Mouse (Mus musculus) retina, postnatal 1 day (tissue): Measurements from ENCODE around the gene Stk11.
"Not testable (repeated sequence)": the region's sequence is repeated elsewhere in the genome, so short reads cannot be mapped to it uniquely, and the experiment has no call there.

Experiments used
- DNase-seq: peaks from one replicate; pipeline ENCODE4 v3.0.0-alpha.2; 2012

The Stk11 gene

DNA sequence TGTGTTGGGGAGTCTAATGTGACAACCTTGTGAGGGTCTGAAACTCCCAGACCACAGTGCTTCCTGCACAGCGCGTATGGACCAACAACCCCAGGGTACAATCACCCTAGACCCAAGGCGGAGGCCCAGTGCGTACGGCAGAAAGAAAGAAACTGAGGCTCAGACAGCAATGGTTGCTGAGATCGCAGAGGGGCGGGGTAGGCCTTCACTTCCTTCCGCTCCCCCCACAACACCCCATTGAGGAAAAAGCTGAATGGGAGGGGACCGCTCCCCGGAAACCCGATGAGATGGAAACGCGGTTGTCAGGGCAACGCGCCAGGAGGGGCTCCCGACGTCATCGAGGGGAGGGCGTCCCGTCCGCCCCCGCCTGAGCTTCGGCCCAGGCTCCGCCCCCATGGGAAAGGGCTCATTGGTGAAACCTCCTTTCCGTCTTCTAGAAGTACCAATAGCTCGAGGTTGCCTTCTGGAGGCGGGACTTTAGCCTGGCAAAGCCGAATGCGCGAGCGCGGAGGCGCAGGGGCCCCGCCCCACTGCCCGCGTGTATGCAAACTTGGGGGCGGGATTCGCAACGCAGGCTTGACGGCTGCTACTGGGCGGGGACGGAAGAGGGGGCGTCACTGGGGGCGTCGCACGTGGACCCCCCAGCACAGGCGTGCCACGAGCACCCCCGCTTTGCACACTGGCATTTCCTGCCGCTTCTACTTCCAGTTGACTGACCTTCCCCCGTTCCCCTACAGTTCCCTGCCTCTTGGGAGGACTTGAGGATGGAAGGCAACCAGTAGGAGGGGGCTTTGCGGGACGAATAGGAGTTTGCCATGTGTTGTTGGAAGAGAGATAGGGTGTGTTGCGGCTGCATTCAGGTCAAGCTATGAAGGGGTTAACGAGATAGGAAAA lies 44.2 kb downstream of the Stk11 start:
- DNase-seq, result peak; percentile 99

DNA sequence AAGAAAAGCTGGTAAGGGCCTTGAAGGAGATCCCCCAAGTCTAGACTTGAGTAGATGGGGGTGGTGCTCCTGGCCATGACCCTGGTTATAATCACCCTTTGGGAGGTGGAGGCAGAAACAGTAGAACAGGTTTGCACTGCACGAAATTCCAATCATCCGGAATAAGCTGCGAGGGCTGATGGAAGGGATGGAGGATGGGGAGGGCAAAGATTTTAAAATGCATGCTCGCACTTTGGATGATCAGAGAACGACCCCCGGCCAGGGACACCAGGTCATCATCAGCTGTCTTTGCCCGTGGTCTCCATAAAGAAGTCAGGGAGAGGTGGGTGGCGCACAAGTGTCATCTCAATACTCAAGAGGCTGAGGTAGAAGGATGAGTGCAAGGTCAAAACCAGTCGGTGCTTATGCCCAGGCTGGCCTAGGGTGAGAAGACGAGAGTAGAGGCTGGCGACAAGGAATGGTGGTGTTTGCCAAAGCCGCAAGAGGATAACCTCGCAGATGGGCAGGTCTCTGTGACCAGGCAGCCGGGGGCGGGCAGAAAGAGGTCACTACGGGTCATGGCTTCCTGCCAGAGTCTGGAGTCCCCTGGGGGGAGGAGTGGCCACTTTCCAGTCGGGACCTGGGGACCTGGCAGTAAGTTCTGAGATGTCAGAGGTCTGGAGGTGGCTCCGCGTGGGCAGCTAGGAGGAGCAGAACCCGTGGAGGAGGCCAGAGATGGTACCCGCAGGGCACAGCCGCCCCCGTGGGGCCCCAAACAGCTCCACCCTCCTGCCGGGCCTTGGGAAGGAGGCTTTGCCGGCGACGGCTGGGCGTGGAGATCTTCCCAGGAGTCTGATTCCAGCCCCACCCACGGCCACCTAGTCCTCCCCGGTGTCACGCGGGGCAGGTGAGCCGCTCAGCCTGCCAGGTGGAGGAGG lies 45.1 kb downstream of the Stk11 start:
- DNase-seq, result peak; percentile 89

DNA sequence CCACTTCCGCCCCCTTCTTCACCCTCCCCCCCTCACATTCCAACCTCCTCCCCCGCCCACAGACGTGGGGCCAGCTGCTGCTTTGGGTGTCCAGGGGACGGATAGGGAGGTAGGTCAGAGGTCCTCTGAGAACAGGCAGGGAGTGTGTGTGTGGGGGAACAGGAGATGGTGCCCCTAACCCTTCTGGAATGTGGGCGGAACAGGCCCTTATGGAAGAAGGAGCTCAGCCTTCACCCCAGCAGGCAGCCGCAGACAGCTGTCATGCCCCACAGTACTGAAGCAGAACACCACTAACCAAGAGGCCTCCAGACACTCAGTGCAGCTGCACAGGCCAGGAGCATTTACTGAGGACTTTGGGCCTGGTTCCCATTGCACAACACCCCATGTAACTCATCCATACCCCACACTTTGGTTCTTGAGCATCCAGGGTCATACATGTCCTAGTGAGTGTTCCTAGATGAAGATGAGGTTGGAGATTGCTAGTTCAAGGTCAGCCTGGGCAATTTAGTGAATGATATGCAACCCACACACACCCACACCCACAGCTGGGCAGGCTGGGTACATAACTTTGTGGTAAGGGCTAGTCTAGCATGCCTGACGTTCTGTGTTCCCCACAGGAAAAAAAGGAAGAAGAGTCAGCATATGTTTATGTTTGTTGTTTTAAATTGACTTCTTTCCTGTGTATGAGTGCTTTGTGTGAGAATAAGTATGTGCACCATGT lies 46.1 kb downstream of the Stk11 start:
- DNase-seq, result peak; percentile 69

DNA sequence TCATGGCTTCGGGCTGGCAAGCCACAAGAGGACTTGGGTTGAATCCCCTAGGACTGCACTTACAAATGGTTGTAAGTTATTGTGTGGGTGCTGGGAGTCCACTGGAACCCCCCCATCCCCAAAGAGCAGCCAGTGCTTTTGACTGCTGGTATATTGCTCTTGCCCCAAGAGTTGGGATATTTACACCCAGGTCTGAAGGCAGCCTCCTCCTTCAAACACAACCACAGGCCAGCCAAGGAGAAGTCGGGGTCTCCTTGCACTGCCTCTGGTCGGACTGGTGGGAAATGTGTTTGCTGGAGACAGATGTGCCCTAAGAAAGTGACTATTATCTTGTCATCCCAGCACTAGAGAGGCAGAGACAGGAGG lies 46.6 kb downstream of the Stk11 start:
- no peak for DNase-seq

DNA sequence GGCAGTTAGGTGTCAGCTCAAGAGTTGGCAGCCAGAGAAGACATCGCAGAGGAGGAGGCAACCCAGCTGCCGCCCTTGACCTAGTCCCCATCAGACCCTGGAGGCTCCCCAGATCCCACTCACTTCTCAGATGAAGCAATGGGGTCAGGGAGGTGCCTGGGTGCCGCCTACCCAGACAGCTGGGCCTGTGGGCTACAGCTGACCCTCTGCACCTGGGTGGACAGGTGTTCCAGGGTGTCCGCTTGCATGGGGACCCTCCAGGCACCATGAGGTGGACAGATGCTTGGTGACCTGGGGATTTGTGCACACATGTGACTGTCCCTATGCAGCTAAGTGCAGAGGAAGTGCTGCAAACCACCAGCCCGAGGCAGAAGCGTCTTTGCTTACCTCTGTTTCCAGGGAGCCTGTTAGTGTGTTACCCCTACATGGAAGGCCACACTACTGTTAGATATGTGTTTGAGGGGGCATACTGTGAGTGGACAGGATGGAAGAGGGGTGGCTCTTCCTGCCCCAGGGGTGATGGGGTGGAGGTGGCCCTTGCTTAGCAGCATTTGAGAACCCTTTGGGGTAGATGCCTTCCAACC lies 47.2 kb downstream of the Stk11 start:
- no peak for DNase-seq

DNA sequence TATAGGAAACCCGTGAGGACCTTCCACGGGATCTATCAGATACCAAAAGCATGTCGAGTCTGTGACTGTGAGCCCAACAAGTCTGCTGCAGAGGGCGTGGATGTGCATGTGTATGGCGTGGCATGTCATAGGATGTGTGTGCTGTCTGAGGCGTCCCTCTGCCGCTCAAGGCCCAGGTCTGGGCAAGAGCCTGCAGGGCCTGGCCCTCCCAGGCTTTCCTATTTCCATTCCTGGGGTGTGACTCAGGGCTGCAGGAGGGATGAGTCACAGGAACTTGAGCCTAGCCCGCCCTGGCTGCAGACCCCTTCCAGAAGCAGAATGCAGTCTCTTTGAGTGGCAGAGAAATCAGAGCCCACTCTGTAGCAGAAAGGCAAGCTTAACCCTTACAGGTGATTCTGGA lies 48.1 kb downstream of the Stk11 start:
- DNase-seq, result no peak

DNA sequence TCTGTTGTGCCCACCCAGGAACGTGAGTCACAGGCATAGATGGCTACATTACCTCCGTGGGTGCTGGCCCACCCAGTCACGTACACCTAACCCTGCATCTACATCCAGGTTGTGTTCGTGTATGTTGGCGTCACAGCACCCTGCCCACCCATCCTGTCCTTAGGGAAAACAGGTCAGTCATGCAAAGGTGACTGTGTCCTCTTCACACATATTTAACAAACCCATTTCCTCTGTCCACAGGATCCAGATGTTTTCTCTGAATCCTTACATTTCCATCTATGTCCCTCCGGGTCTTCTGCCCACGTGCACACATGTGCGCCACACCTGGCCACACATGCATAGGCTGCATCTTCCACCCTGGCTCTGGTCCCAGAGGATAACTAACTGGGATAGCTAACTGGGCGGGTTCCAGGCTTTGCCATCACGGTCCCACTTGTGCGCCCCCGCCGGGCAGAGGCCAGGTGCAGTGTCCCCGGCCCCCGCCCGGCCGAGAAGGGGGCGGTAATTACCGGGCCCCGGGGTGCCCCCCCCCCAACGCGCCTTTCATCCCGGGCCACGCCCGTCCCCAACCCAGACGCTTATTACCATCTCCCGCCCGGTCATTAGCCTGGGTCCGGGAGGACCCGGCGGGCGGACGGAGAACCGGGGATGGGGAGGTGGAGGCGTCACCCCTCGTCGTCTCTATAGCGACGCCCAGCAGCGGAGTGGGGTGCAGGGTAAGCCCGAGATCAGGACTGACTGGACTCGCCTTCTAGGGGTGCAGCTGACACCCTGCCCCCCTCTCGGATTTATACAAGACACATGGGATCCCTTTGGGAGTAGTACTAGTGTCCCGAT lies 48.8 kb downstream of the Stk11 start:
- DNase-seq, result no peak

DNA sequence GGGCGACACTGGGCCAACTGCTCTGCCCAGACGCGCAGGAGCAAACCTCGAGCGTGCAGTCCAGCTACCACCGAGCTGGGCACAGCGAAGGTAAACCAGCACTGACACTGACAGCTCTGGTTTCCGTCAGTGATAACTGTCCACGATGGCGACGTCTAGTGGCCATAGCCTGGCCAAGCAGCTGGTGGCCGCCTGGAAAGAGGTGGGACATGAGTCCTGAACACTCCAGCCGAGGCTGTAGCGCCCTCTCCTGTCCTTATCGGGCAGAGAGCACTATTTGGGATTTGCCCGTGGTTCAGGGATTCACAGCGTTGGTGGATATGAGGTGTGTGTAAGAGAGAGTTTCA lies 49.4 kb downstream of the Stk11 start:
- DNase-seq, result peak; percentile 97

DNA sequence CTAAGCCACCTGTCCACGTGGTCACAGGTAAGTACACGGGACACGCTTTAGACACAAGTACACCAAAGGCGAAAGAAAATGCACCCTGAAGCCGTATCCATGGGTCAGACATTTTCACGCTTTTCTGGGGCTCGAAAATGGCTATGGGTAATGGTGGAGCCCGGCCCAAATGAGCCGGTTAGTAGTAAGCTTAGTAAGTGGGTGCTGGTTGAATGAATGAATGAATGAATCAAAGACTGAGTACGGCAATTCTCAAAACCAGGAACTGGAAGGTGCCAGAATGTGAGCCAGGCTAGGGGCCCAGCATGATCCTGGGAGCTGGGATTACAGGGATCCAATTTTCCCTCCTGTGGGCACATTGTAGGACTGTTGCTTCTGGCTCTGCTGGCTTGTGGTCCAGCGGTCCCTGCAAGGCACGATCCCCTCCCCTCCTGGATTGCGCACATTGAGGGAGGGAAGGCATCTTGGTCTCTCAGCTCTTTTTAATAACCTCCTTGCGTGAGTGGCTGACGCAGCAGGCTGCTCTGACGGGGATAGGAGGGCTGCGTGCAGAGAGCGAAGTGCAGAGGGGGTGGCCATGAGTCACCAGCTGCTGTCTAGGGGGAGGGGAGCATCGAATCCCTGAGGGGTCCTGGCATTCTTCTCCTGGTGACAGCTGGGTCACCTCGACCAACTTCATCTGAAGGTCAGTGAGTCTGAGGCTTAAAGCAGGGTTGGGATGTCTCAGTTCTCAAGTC lies 50.0 kb downstream of the Stk11 start, which contains the start of gene Cirbp:
TSS of gene Cirbp (plus strand) at position 594 of the 737 bp plus-strand sequence.
- DNase-seq, result peak; percentile 83

DNA sequence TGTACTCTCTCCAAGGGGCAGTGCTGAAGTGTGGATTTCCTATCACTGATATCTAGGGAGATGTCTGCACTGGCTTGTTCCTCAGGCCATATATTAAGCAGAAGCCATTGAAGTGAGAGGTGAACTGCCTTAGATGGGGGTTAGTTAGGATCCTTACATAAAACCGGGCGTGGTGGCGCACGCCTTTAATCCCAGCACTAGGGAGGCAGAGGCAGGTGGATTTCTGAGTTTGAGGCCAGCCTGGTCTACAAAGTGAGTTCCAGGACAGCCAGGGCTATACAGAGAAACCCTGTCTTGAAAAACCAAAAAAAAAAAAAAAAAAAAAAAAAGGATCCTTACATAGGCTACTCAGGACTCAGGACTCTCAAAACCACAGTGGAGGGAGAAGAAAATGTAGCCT lies 50.5 kb downstream of the Stk11 start:
- not testable (repeated sequence) for DNase-seq

DNA sequence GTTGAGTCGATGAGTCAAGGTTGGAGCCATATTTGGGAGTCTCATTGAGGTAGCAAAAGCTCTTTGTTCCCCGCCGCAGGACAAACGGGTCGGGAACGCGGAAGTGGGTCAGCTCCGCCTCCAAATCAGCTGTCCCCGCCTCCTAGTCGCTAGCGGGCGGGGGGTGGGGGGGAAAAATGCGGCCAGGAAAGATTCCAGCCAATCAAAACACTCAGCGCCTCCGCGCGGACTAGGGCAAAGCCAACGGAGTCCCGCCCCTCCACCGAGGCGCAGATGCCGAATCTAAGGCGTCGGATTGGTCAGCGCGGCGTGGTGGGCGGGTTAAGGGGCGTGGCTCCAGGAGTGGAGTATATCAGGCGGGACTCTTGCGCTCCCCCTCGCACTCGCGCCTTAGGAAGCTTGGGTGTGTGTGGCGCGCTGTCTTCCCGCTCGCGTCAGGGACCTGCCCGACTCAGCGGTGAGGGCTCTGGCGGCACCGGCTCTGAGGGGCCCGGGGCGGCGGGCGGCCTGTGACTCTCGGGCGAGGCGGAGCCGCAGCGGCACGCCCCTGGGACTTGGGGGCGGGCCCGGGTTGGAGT lies 51.9 kb downstream of the Stk11 start:
- DNase-seq, result peak; percentile 100

DNA sequence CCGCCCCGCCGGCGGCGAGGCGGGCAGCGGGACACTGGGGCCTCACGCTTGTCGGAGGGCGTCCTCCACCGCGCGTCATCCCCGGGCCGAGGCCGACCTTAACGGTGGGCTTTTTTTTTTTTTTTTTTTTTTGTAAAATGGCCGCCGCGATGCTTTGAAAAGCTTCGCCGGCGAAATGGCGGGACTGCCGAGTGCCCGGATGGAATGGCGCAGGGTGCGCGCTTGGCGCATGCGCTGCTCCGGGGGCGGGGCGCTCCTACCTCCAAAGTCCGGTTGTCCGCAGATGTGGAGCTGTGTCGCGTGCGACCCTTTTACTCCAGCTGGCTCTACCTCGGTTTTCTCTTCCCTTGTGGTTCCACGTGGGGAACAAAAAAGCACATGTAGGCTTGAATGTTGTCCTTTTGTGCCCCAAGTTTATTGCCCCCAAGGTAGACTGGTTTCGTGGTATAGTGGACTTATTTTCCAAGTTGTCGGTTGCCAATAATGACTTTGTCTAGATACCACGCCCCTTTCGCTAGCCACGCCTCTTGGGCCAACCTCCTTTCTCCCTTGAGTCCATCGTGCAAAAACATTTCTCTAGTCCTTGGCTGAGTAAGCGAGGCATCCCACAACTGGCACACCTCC lies 52.5 kb downstream of the Stk11 start:
- DNase-seq, result peak; percentile 95

DNA sequence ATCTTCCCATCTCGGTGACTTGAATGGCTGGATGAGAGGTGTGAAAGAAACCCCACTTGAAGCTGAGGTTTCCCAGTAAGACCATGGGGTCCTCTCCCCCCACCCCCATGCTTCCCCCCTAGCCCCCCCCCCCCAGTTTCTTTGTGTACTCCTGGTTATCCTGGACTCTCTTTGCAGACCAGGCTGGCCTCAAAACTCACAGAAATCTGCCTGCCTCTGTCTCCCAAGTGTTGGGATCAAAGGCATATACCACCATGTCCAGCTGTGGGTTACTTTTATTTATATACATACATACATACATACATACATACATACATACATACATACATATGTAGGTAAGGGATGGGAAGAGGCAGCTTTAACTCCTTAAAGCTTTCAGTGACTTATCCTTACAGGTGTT lies 53.5 kb downstream of the Stk11 start:
- DNase-seq, result no peak

DNA sequence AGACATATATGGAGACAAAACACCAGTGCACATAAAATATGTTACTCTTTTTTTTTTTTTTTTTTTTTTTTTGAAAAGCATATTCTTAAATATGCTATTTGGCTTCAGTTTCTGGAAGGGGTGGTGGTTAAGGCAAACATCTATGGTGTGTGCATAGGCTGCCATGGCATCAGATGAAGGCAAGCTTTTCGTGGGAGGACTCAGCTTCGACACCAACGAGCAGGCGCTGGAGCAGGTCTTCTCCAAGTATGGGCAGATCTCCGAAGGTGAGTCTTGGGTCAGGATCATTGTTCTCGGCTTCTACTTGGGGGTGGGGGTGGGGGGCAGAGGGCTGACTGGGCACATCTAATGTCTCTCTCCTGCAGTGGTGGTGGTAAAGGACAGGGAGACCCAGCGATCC lies 54.0 kb downstream of the Stk11 start:
- no peak for DNase-seq

DNA sequence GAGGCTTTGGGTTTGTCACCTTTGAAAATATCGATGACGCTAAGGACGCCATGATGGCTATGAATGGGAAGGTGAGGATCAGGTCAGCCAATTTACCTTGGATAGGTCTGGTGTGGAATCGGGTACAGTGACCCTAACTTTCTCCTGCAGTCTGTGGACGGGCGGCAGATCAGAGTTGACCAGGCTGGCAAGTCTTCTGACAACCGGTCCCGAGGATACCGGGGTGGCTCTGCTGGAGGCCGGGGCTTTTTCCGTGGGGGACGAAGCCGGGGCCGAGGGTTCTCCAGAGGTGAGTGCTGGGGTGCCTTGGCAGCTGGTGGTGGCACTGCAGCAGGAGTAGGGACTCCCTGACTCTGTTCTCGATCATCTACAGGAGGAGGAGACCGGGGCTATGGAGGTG lies 54.4 kb downstream of the Stk11 start:
- DNase-seq, result no peak

DNA sequence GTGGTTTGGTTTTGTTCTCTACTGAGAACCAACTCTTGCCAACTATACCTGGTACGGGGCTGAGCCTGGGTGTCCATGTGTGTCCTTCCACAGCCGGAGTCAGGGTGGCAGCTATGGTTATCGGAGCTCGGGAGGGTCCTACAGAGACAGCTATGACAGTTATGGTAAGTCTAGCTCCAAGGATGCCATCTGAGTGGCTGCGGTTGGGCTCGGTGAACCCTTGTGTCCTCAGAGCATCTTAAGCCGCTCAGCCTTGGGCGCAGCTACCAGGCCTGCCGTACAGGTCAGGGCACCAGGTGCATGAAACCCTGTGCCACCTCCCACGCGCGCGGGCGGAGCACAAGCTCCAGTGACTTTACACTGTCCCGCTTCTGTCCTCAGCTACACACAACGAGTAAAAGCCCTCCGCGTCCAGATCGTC lies 55.0 kb downstream of the Stk11 start:
- DNase-seq, result no peak

DNA sequence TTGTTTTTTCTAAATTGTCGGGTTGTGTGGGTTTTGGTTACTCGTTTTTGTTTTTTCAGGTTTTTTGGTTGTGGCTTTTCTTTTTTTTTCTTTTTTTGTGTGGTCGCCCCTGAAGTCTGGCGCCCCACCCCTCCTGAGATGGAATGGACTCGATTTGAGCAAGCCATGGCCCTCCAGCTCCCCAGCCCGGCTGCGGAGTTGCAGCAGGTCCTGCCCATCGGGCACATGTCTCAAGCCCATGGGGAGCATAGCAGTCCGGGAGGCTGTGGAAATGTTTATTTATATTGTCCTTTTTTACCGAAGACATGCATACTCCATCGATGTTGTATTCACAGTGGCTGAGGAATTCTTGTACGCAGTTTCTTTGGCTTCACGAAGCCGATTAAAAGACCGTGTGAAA lies 55.6 kb downstream of the Stk11 start:
- no peak for DNase-seq

DNA sequence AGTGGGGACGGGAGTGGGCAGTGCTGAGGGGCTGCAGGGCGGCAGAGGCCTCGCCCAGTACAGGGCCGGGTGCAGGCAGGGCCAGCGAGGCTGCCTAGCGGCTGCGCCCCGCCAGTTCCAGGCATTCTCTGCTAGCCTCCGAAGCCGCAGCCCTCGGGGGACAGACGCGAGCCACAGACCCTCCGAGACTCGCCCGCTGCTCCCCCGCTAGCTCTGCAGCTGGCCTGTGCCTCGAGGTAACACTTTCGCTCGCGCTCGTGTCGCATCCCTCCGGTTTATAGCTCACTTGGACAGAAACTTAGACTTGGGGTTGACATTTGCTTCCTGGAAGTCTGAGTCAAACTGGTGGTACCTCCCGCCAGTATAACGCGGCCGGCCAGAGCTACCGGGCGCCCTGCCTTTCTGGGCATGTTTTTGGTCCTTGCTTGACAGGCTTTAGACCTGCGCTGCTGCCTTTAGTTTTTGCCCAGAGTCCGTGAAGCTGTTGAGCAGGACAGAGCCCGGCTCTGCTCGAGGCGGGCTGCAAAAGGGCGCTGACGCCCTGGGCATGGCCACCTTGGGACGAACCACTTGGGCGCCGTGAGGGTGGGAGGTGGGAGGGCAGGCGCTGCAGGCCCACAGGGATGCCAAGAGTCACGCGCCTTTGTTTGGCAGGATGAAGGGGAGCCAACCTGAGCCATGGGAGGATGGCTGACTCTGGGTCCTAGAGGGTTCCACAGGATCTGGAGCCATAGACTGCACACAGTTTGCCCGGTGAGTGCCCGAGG lies 56.3 kb downstream of the Stk11 start:
- DNase-seq, result peak; percentile 43

DNA sequence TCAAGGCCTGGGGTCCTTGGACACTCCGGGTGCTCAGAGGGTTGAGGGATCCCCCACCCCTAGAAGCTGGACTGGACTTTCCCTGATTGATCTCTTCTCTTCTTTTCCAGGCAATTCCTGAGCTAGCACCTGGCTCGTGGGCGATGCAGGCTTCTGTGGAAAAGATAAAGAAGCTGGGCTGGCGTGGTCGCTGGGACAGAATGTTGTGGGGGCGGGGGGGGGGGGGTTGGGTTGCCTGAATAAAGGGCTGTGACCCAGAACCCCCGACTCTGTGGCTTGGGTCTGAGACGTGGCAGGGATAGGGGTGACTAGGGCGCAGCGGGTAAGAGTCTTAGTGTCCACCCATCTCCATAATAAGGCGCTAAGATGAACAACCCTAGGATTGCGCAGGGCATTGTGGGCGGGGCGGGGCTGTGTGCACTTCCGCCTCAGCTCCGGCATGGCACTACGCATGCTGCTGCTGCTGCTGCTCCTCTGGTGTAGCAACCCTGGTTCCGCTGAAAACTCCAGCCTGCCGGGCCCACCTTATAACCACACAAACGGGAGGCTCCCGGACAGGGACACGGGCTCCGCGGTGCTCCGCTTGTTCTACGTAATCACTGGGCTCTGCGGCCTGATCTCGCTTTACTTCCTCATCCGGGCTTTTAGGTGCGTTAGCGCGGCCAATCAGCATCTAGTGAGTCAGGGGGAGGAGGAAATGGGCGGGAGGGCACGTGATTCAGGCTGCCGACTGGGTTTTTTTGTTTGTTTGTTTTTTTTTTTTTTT lies 57.1 kb downstream of the Stk11 start, which contains the start of gene 1600002K03Rik:
TSS of gene 1600002K03Rik (plus strand) at position 418 of the 766 bp plus-strand sequence.
- DNase-seq, result peak; percentile 92
